Mouse (Mus musculus) cerebellum, adult 9-11 months (tissue): Measurements from ENCODE around the gene Pik3r2.
A peak's percentile ranks its signal among the peaks of the same experiment; 100 is the strongest.

Experiments used
- DNase-seq: peaks from one replicate; pipeline ENCODE4 v3.0.0; 2022

The Pik3r2 gene

DNA sequence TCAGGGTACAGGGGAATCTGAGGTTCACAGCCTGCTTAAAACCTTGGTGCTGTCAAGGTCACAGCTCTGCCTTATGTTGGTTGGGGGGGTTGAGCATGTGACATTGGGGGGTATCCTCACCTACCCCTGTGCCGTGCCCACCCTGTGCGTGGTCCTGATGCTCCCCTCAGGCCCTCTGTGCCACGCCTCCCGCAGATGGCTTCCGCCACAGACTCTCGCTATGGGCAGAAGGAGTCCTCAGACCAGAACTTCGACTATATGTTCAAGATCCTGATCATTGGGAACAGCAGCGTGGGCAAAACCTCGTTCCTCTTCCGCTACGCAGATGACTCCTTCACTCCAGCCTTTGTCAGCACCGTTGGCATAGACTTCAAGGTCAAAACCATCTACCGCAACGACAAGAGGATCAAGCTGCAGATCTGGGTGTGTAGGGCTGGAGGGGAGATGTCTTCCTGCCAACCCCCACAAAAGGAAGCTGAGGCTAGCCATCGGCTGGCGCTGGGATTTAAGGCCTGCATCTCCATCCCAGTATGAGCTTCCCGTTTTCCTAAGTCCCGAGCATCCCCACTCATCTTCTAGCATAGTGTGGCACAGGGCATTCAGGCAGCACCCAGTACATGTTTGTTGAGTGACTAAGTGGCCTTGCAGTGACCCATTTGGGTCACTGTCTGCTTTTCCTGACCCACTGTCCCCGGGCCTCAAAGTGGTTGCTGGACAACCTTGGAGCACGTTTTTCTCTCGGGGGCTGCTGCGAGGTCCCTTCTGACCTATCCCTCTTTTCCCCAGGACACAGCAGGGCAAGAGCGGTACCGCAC lies 20.6 kb downstream of the Pik3r2 start:
- DNase-seq = peak; percentile 66

DNA sequence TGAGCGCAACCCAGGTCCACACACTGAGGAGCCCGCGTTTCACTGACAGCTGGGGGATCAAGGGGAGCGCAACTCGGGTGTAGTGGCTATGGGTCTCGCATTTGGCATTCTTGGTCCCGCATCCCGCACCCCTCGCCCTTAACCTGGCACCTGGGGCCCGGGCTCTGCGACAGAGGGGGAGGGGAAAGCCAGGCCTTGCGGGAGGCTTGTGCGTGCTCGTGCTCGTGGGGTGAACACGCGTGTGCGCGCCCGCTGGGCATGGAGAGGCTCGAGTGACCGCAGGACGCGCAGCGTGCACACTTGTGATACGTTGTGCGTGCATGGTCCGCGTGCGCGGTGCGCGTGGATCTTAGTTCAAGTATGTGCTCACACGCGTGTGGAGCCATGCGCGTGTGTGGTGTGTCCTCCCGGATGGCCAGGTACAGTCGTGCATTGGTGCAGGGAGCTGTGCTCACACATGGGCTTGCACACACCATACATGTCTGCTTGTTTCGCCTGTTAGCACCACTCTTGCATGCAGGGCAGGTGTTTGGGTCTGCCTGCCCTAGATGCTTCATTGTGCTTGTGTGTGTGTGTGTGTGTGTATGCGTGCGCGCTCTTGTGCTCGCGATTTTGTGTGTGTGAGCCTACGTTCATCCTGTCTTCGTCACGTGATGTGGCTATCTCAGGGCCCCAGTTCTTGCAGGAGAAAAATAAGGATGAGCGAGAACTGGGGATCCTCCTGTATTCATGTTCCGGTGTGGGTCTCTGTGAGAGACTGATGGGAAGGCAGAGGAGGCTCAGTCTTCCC lies 21.4 kb downstream of the Pik3r2 start:
- DNase-seq = peak; percentile 90

DNA sequence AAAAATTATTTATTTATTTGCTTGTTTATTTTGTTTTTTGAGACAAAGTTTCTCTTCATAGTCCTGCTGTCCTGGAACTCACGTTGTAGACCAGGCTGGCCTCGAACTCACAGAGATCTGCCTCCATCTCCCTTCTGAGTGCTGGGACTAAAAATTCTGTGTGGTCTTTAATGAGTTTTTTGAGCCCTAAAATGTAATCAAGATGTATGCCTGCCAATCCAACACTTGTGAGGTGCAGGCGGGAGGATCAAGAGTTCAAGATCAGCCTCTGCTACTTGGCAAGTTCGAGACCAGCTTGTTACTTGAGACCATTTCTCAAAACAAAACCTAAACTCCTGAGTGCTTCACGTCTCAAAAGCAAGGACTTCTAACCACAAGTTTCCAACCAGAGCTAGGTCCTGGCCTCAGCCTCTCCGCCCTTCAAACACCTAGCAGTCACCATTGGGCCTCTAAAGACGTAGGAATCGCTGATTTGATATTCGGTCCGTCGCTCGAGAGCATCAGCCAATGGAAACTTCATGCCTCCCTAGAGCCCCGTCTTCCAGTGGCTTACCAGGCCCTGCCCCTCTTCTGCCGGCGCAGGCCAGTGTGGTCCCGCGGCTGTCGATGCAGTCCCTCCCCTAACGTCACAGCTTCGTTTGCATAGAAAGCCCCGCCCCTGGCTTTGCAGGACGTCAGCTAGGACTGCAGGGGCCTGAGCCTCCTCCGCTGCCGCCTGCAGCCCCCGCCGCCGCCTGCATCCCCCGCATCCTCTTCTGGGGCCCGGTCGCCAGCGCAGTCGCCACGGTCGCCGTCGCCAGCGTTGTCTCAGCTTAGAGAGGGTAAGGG lies 22.3 kb downstream of the Pik3r2 start, which contains the start of gene Rab3a:
TSS of gene Rab3a (plus strand) at position 637 of the 828 bp plus-strand sequence.
- peak; percentile 99 for DNase-seq

DNA sequence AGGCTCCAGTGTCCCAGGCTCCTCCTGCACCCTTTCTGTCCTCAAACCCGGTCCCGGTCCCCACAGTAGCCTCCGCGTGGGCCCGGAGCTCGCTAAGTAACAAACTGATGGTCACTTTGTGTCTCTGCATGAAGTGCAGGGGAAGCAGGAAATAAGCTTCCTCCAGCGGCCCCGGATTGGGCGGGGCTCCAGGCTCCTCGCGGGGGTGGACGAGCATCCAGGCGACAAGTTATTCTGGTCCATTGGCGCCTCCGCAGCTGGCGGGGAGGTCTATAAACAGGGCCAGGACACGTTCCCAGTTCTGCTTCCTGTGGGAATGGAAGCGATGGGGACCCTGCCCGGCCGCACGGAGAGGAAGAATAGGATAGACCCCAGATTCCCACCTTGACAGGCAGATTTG lies 23.4 kb downstream of the Pik3r2 start:
- DNase-seq = peak; percentile 71

DNA sequence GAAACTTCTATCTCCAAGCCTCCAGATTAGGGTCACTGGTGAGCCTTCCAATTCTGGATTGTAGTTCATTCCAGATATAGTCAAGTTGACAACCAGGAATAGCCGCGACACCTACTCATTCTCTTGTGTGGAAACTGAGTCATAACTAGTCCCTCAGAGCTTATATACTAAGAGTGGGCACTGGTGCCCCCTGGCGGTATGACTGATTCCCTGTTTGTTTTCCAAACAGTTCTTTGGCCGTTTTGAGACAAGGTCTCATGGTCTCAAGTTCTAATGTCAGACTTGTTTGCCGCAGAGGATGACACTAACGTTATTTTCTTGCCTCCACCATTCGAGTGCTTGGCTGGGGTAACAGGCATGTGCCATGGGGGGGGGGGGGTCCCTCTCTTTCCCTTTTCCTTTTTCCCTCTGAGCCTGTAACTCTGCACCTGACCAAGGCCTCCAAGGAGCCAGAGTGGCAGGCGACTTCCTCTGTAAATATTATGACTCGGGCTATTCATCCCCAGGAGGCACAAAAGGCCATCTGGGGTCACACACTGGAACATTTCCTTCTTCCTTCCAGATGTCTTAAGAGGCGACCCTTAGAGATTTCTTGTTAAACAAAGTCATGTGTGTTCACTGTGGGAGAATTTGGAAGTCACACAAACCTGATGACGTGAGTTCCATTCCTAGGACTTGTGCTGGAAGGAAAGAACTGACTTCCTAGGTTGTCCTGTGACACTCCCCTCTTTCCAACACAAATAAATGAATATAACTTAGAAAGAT lies 24.3 kb downstream of the Pik3r2 start:
- DNase-seq = peak; percentile 65

DNA sequence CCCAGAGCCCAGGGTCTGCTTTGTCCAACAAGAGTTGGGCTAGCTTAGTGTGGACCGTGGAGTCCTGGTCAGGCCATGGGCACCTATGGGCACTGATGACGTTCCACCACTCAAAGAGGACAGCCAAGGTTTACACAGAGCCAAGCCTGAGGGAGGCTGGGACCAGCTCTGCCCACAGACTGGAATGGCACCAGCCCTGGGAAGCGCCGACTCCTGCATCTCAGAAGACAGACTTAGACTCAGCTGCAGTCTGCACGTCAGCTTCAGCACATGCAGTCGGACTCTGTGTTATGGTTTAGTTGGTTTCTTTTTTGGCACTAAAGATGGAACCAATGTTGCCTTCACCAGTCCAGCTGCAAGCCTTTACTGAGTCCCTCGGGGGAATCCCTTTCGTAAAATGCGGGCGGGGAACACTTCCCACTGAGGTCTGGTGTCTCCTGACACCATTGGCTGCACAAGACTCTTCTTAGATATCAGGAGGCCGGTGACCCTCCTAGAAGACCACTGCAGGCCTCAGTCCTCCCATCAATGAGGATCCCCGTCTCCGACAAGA lies 26.3 kb downstream of the Pik3r2 start:
- DNase-seq = no peak

DNA sequence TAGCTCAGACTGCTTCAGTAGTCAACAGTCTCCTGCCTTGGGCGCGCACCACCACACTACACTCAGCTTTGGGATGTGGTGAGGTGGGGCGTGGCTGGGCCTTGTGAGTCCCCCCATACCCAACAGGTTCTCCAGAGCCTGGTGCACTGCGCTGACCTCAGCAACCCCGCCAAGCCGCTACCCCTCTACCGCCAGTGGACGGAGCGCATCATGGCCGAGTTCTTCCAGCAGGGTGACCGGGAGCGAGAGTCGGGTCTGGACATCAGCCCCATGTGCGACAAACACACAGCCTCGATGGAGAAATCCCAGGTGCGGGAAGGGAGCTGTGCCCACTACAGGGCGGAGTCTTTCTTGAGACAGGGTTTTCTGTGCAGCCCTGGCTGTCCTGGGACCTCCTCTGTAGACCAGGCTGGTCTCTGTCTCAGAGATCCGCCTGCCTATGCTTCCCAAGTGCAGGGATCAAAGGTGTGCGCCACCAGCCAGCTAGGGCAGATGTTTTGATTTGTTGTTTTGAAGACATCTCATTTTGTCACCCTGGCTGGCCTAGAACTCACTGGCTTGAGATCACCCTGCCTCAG lies 27.3 kb downstream of the Pik3r2 start:
- DNase-seq = no peak

DNA sequence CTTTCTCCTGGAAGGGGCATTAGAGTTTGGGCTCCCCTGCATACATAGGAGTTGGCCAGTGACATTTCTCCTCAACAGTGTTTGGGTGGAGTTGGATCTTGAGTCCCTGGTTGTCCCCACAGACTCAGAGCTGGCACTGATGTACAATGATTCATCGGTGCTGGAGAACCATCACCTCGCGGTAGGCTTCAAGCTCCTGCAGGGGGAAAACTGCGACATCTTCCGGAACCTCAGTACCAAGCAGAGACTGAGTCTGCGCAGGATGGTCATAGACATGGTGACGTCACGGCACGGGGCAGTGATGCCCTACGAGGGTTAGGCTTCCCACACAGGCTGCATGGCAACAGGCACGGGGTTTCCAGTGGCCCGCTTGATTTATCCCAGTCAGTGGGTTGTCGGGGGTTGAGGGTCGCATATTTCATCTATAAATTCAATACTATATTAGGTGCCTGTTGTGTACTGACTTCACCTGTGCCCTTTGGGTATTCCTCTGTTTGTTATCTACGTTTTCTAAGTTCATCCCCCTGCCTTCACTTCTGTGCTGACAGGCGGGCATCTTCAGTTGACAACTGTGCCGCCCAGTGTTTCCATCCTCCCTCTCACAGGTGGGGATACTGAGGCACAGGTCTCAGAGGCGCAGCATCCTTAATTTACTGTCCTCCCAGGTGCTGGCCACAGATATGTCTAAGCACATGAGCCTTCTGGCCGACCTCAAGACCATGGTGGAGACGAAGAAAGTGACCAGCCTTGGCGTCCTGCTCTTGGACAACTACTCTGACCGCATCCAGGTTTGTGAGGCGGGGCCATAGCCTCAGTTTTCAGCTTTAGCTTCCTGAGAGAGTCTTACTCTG lies 28.0 kb downstream of the Pik3r2 start:
- DNase-seq = no peak

DNA sequence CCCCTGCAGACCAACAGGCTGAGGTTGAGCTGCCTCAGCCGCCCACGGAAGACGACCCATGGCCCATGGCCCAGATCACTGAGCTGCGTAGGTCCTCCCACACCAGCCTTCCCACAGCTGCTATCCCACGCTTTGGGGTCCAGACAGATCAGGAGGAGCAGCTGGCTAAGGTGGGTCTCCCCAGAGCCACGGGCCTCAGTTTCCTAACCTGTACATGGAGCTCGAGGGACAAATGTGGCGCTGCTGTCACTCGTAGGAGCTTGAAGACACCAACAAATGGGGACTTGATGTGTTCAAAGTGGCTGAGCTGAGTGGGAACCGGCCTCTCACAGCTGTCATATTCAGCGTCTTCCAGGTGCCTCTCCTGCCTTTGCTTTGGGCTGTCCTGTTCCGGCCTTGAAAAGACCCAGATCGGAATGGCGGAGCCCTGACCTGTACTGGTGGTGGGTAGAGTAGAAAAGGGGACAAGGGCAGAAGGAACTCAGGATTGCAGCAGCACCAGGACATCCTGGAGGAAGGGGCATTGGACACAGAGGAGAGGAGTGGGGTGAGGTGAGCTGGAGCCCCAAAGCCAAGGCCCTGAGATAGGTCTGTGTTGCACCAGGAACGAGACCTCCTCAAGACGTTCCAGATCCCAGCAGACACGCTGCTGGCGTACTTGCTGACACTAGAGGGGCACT lies 29.2 kb downstream of the Pik3r2 start:
- no peak for DNase-seq

DNA sequence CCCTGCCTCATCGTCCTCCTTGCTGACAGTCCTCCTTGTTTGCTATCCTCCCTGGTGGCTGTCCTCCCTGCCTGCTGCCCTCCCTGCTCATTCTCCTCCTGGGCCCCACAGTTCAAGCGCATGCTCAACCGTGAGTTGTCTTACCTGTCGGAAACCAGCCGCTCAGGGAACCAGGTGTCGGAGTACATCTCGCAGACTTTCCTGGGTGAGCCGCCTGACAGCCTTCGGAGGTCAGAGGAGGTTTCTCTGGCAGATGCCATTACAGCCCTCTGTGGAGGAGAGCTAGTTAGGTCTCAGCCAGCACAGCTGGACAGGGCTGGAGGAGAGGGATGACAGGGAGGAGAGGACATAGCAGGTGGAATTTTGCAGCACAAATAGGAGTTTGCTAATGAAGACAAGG lies 29.8 kb downstream of the Pik3r2 start:
- DNase-seq = no peak

DNA sequence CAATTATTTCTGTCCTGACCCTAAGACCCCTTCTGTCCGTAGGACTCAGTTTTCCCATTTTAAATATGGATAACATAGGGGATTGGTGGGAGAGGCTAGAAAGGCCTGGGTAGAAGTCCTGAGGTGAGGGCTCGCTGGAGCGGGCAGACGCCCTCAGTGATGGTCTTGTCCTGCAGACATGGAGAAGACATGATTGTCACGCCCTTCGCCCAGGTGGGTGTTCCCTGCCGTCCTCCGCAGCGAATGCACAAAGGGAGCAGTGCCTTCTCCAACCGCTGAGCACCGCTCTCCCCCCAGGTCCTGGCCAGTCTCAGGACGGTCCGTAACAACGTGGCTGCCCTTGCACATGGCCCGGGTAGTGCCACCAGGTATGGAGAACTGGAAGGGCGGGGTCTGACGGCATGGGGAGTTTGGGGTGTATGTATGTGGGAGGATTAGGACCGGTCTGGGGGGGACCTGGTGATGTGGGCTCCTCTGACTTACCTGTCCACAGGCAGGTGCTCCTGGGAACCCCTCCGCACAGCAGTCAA lies 30.8 kb downstream of the Pik3r2 start:
- no peak for DNase-seq

DNA sequence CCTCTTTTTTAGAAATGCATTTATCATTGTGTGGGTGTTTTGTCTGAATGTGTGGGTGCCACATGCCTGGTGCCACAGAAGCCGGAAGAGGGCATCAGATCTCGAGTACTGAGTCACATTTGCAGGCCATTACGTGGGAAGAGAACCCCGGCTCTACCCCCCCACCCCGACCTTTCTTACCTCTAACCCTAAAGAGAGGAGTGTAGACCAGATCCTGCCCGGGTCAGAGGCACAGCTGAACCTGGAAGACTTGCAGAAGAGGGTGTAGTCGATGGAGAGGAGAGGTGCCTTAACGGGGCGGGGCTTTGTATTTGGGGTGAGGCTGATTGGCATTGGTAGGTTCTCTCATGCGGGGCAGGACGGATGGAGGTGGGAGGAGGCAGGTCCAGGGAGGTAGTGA lies 31.7 kb downstream of the Pik3r2 start:
- DNase-seq = no peak

DNA sequence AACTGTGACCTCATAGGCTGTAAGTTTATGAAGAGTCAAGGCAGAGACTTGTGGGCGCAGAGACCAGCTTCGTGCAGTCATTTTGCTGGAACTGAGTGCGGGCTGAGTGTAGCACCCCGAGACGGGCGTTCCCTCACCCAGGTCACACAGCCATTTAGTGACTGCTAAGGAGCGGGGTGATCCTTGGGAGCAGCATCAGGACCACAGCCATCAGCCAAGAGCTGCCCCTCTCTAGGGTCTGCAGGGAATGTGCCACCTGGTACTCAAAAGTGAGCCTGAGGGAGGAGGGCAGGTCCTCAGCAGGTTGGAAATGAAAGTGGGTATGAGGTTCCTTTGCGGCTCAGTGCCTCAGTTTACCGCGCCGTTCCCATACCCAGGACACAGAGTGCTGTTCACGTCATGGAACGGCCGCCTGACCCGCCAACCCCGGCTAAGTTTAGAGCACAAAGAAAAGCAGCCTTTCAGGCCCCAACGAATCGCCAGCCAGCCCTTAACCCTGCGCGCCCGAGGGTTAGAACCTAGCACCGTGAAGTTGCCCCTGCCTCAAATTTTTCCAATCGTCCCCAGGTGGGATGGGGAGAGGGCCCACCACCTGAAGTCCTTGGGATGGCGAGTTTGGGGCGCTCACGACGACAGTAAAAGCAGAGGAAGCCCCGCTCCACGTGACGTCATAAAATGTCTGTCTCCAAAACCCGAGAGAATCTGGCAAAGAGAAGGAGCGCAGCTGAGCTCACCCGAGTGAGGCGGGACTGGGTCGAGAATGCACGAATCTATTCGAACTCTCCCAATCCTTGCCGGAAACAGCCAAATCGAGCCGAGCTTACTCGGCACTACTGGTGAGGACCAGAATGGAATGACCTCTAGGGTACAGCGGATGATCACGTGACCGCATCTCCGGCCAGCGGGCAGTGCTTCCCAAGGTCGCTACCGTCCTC lies 32.6 kb downstream of the Pik3r2 start:
- peak; percentile 44 for DNase-seq

DNA sequence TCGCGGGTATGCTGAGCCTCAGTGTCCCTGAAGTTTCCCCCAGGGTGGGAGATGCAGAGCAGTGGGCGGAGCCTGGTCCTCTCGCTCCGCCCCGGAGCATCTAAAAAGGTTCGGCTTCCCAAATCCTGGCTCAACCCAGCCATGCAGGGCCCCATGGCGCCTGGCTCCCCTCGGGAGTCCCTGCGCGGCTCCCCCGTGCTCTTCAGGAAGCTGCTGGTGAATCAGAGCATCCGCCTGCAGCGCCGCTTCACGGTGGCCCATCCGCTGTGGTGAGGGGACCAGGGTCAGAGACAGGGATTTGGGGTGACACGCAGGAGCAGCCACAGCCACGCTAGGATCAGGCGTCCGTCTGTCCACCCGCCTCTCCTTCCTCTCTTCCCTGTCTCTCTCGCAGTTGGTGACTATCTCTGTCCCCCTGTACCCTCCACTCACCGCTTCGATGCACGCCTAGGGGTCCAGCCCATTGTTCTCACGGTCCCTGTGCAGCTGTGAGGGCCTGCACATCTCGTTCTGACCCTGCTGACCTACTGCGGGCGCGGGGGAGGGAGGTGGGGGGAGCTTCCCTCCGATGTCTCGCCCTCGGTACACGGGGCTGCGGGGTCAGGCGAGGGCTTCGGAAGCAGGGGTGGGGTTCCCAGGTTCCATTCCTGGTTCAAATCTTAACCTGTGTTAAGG lies 33.4 kb downstream of the Pik3r2 start:
- DNase-seq = no peak

DNA sequence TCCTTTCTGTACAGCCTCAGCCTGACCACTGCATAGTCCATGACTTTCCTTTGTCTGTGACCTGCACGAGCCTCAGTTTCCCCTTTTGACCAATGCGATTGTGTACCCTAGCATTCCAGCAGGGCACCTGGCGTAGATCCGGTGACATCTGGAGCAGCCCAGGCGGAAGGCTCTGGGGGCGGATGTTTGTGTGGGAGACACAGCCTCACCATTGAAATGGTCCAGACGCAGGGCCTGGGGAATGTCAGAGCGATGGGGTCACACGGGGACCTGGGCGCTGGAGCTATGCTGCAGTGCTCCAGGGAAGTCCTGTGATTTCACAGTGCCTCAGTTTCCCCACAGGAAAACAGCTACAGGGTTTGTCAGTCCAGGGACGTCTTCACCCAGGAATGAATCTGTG lies 34.3 kb downstream of the Pik3r2 start:
- DNase-seq = no peak

DNA sequence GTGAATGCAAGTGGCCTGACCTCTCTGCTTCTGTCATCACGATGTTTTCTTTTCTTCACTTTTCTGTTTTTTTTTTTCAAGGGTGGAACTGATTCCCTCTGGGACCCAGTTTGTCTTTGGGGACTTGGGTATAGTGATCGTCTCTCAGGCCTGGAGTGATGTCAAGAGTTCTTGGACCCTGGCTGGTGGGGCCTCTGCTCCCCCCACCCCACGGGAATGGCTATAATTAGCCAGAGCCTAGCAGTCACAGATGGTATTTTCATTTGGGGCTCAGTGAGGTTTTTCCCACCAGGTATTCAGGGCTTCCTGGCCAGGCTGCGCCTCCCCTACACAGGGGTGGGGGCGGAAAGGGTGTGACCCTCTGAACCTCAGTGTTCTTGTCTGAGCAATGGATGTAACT lies 34.9 kb downstream of the Pik3r2 start:
- DNase-seq = no peak

DNA sequence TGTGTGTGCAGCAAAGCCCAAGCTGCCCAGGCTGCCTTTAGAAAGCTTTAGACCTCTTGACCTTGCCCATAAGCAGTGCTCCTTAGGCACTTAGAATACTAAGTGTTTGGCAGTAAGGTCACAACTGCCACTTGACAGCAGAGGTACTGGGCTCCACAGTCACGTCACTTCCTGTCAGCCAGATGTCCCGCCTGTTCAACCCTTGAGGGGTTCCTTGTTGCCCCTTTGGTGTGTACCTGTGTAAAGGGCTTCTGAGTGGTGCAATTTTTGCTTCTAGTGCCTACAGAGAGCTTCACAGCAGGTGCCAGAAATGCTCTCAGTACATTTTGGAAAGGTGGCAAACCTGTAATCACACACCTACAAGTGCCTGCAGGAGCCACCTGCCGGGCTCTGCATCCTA lies 38.3 kb downstream of the Pik3r2 start:
- no peak for DNase-seq

DNA sequence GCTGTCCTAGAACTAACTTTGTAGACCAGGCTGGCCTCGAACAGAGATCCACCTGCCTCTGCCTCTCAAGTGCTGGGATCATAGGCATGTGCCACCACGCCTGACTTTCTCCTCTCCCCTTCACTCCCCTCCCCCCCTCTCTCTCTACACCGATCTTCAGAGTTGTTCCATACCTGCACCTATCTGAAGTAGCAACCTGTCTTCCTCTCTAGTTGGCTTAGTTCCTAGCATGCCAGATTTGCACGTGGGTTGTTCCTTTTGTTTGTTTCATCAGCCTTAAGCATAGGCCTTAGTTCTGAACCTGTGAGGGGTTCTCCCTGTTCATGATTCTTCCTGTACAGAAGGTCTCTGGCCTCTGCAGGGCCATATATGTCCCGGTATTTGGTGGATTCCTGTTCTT lies 38.8 kb downstream of the Pik3r2 start:
- no peak for DNase-seq
